Mouse (Mus musculus) heart, adult 2 months (tissue): ENCODE measurements at regions not wholly inside any gene's neighbourhood (a gene's known extent, or its start where the extent isn't known, plus 50 kb on each side); places are given as distances from the start of the nearest gene placed in this dataset.

ENCODE experiments used
- CTCF ChIP-seq: fragments of 200-600 bp; IDR thresholded peaks from 2 replicates; pipeline ENCODE4 v1.8.1; 2022; ENCODE audit warnings: antibody characterized with exemption, mild to moderate bottlenecking, moderate library complexity
- POLR2A ChIP-seq: fragments of 200-500 bp; IDR thresholded peaks from 2 replicates; pipeline ENCODE4 v1.6.1; 2011; ENCODE audit warnings: mild to moderate bottlenecking, low read depth, low read length, control low read depth; ENCODE audit not compliant: insufficient read depth

GRCm38 (mm10) chr12:12446281-12446680, 184.3 kb downstream of the Fam49a start:
- no peak for TF ChIP-seq CTCF
- TF ChIP-seq POLR2A: no peak
